ENCODE assay signal across 26 mouse cellular contexts in the genomic region with DNA sequence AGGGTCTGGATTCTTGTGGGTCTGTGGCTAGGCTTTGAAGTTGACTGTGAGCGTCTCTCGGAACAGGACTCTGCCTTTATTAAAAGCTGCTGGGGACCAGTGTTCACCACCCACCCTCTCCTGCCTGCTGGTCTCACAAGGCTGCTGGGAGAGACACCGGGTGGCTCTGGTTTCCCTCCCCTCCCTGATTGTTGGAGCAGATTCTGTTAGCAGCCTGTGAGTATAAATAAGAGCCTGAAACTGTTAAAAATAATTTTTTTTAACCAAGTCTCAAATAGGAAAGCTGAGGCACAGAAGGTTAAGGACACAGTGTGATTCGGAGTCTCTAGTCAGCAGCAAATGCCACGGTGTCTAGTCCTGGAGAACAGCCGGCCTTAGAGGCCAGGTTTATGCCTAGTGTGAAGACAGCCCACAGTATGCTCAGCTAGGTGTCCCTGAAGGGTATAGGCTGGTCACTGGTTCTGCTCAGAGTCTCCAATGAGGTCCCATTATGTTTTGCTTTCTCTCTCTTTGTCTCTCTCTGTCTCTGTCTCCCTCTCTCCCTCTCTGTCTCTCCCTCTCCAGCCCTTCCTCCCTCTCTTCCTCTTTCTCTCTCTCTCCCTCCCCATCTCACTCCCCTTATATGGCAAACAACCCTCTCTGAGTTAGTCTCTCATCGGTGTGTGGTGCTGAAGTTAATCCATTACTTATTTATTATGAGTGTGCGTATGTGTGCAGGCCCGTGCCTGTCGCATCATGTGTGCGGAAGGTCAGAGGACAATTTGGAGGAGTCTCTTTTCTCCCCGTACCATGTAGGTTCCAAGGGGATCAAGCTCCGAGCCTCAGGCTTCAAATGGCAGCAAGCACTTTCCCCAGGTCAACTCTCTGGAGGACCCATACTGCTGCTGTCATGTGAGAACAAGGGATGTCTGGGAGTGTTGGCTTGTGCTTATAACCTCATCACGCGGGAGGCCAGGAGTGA. TPM values are rescaled to one million over a fixed set of nuclear protein-coding genes. Genes with fewer than 3 reads are reported as not detected.
DNase-seq lines count a peak whose midpoint lies in the region; ATAC-seq and TF ChIP-seq lines count a peak whose summit lies in the region.
"Had no signal": no experiment of that assay in that cellular context is flagged by ENCODE, and none has a peak within 500 bp of the region (broad histone marks: within the 10 kb centered on the region; RNA-seq: fewer than 3 reads in every experiment).

No protein-coding gene starts in this region.

- no peaks in the 10 kb centered on the region for H3K27me3 ChIP-seq in myocyte (ENCODE audit: control insufficient read depth, insufficient read depth, insufficient read length)
- peaks cover 40% of the 10 kb centered on the region for H3K27me3 ChIP-seq in forebrain, embryonic 13.5 days
- H3K27me3 ChIP-seq: forebrain, embryonic 15.5 days had no signal

- WGBS in forebrain, embryonic 13.5 days = 80% methylated on average over 15 of the region's 15 CpGs

- H3K79me2 ChIP-seq in myocyte (ENCODE audit: control insufficient read depth, insufficient read depth) = no peaks in the 10 kb centered on the region

- TF ChIP-seq POLR2A in myocyte (IDR thresholded peaks at IDR 0.05; ENCODE audit: insufficient read length, low read depth) = no peak

- H3K4me3 ChIP-seq in layer of hippocampus, adult 2 months = no peak overlapping the region
- H3K4me3 ChIP-seq in myocyte = no peak overlapping the region
- H3K4me3 ChIP-seq in forebrain, embryonic 13.5 days = no peak overlapping the region
- H3K4me3 ChIP-seq: erythroblast, embryonic 14.5 days; forebrain, embryonic 15.5 days; hindbrain, embryonic 10.5 days; left cerebral cortex, adult 2 months; limb, embryonic 12.5 days; liver, embryonic 12.5 days; neural tube, embryonic 12.5 days had no signal

- DNase-seq in adrenal gland, adult 2 months = peak; percentile 48
- no peak for DNase-seq in adrenal gland, adult 8-10 months
- no peak for DNase-seq in layer of hippocampus, adult 2 months (ENCODE audit: low spot score in 2 of 2)
- no peak for DNase-seq in layer of hippocampus, postnatal 10 days (ENCODE audit: low spot score in 2 of 2)
- DNase-seq in kidney, adult 9 months = peak; percentile 75
- DNase-seq: cerebellum, adult 8-10 months; lung, adult 2 months; lung, postnatal 36 days; right cerebral cortex, adult 18-20 months; thymus, postnatal 25 days had no signal

- no peaks in the 10 kb centered on the region for H3K36me3 ChIP-seq in myocyte (ENCODE audit: control insufficient read depth, insufficient read depth)
- no peaks in the 10 kb centered on the region for H3K36me3 ChIP-seq in forebrain, embryonic 13.5 days (ENCODE audit: poor library complexity, severe bottlenecking)
- H3K36me3 ChIP-seq: forebrain, embryonic 15.5 days; hindbrain, embryonic 10.5 days; limb, embryonic 12.5 days; liver, embryonic 12.5 days; neural tube, embryonic 12.5 days had no signal

- H3K9ac ChIP-seq in forebrain, embryonic 13.5 days = no peak overlapping the region
- H3K9ac ChIP-seq: forebrain, embryonic 15.5 days; limb, embryonic 12.5 days; liver, embryonic 12.5 days; neural tube, embryonic 12.5 days had no signal

- no peak overlapping the region for H3ac ChIP-seq in myocyte (ENCODE audit: control insufficient read depth, insufficient read length)

- H3K4me2 ChIP-seq in myocyte (ENCODE audit: low read depth) = no peak overlapping the region
- no peak overlapping the region for H3K4me2 ChIP-seq in forebrain, embryonic 13.5 days
- H3K4me2 ChIP-seq: forebrain, embryonic 15.5 days; limb, embryonic 12.5 days; liver, embryonic 12.5 days; neural tube, embryonic 12.5 days had no signal

- no peak for TF ChIP-seq CTCF in layer of hippocampus, adult 2 months (conservative IDR thresholded peaks at IDR 0.05)

- H3K9me3 ChIP-seq in forebrain, embryonic 13.5 days (replicated peaks) = no peaks in the 10 kb centered on the region
- H3K9me3 ChIP-seq: forebrain, embryonic 15.5 days; hindbrain, embryonic 10.5 days; limb, embryonic 12.5 days; liver, embryonic 12.5 days; neural tube, embryonic 12.5 days had no signal

- H3K27ac ChIP-seq in layer of hippocampus, adult 2 months = peak overlapping the region; percentile 91
- no peak overlapping the region for H3K27ac ChIP-seq in forebrain, embryonic 13.5 days
- H3K27ac ChIP-seq: forebrain, embryonic 15.5 days; hindbrain, embryonic 10.5 days; left cerebral cortex, adult 2 months; limb, embryonic 12.5 days; liver, embryonic 12.5 days; neural tube, embryonic 12.5 days had no signal

- no peak for ATAC-seq in erythroid progenitor cell, adult 5-6 weeks (replicated peaks; ENCODE audit: low FRiP score, poor library complexity, severe bottlenecking)
- no peak for ATAC-seq in forebrain, embryonic 13.5 days
- ATAC-seq: activated CD4-positive, CD25-positive, alpha-beta regulatory T cell, adult 4 months; CD4-positive, CD25-positive, alpha-beta regulatory T cell, adult 4 months; forebrain, embryonic 15.5 days; liver, embryonic 12.5 days had no signal

- H3K4me1 ChIP-seq in forebrain, embryonic 13.5 days = peaks cover 11% of the 10 kb centered on the region
- H3K4me1 ChIP-seq: liver, embryonic 12.5 days had no signal

TF ChIP-seq in myocyte, 11 proteins besides CTCF, POLR2A, EP300 and RAD21:
- no peak for TF ChIP-seq TCF3 (IDR thresholded peaks at IDR 0.05; ENCODE audit: insufficient read length, low read depth)
- TF ChIP-seq SRF (IDR thresholded peaks at IDR 0.05; ENCODE audit: control insufficient read depth, insufficient read length, low read depth) = peak; percentile 35

RNA-seq across cellular contexts. Expression of gene Wnt7b, which starts 59.1 kb away (rescaled TPM):
- 1 to 10 TPM in 1 of 2 experiments, under 1 TPM in 1; 0.86 to 1.2 TPM for total RNA-seq in adrenal gland, adult 2 months (2021)
- 1.0 and 1.1 TPM in 2 replicates for polyA plus RNA-seq in adrenal gland, adult 2 months (2012; rRNA removed)
- total RNA-seq in adrenal gland, adult 8-10 months (2022) = 1 to 10 TPM in 2 of 4 experiments, under 1 TPM in 2; 0.65 to 1.1 (median 0.85) TPM
- 10 to 100 TPM; 46.4 to 47.6 TPM for total RNA-seq in layer of hippocampus, adult 2 months (2021)
- 10 to 100 TPM; 47.3 to 47.8 TPM for total RNA-seq in layer of hippocampus, postnatal 10 days (2021)
- polyA plus RNA-seq in myocyte (2012; fragmentation: generic; extraction: Trizol) = 7.9 TPM
- not detected in 2 replicates for total RNA-seq in erythroid progenitor cell, adult 5-6 weeks (2015; ENCODE audit: low replicate concordance)
- not detected in 2 replicates for total RNA-seq in erythroid progenitor cell, adult 5-6 weeks (2017; ENCODE audit: low replicate concordance)
- polyA plus RNA-seq in forebrain, embryonic 13.5 days (2015; fragmentation: Nextera tagmentation; extraction: Ambion mirVana) = 84.0 and 92.2 TPM in 2 replicates
- total RNA-seq: gastrocnemius, postnatal 36 days; megakaryocyte-erythroid progenitor cell, adult 5-6 weeks; monocyte, adult 5-6 weeks had no signal
- polyA plus RNA-seq: activated CD4-positive, CD25-positive, alpha-beta regulatory T cell, adult 4 months; CD4-positive, CD25-positive, alpha-beta regulatory T cell, adult 4 months; erythroblast, embryonic 14.5 days; small intestine, adult 2 months had no signal

Comparison
In these comparisons a context has a peak if more than half of its experiments do, and no peak if none do; other contexts are left out.
1. DNase-seq: peak in adrenal gland, adult 2 months (single experiment) and kidney, adult 9 months (single experiment); none in adrenal gland, adult 8-10 months (single experiment), layer of hippocampus, adult 2 months (0 of 2) and layer of hippocampus, postnatal 10 days (0 of 2).
2. RNA of gene Wnt7b, which starts 59.1 kb away (total RNA-seq): 47.3 to 47.8 TPM in layer of hippocampus, postnatal 10 days and 46.4 to 47.6 TPM in layer of hippocampus, adult 2 months; 0.86 to 1.2 TPM in adrenal gland, adult 2 months, 0.65 to 1.1 TPM in adrenal gland, adult 8-10 months and not detected in erythroid progenitor cell, adult 5-6 weeks; every median in the first group is over 10 times any median in the second.